Mouse (Mus musculus): ENCODE measurements at regions not wholly inside any gene's neighbourhood (a gene's known extent, or its start where the extent isn't known, plus 50 kb on each side); places are given as distances from the start of the nearest gene placed in this dataset.

DNA sequence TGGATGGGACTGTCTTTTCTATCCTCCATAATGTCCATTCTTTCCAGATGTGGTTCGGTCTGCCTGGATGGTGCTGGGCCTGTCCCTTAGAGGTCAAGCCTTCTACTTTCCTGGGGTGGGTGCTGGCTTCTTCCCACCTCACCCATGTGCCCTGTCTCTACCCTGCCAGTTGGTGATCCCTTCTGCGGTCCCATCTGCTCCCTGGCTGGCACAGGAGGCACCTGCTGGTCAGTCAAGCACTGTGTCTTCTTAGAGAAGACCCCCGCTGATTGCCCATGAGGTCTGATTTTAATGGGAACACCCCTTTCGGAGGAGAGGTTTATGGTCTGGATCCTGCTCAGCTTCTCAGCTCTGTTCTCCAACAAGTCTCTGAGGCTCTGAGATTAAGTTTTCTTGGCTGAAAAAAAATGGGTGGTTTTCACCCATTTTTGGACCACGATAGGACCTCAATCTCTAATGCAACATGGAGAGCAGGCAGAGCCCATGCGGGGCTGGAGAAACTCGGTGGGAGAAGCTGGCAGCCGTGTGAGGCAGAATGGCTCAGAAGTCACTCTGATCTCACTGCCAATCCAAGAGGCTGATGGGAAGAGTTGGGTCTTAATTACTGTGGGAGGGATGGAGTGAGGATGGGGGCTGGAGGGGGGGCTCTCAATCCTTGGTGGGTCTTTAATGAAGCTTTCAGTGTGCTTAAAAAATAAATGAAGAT is 78.5 kb upstream of the Igsf21 start:
- ATAC-seq (ENCODE audit: low FRiP score, low TSS enrichment) (no peak), DNase-seq (ENCODE audit: low spot score) (no peak)
- H3K27ac ChIP-seq (replicated peaks) = no peak overlapping the region
- H3K4me3 ChIP-seq (ENCODE audit: low read depth, low read length) = no peak overlapping the region
- TF ChIP-seq CTCF (IDR thresholded peaks at IDR 0.05; ENCODE audit: low read depth) (no peak), EP300 (optimal IDR thresholded peaks at IDR 0.05) (no peak)
- H3K36me3 ChIP-seq (ENCODE audit: control insufficient read depth, insufficient read depth, low read length) = no peaks in the 10 kb centered on the region
- no peaks in the 10 kb centered on the region for H3K4me1 ChIP-seq (replicated peaks; ENCODE audit: control insufficient read depth, insufficient read depth)
- 84% methylated on average over 8 of the region's 8 CpGs for WGBS
- 0 out of 2 replicates have a peak, but pooled peaks cover 3% of the 10 kb centered on the region for H3K9me3 ChIP-seq (ENCODE audit: control insufficient read depth, low read length)
- H3K4me2 ChIP-seq (replicated peaks; ENCODE audit: low read depth) = no peak overlapping the region
- no peak overlapping the region for H3K9ac ChIP-seq (ENCODE audit: low read length)
- H3K27me3 ChIP-seq (ENCODE audit: control insufficient read depth, insufficient read depth, low read length) = no peaks in the 10 kb centered on the region

- Histone ChIP-seq H3K4me2 (replicated peaks; ENCODE audit: low read depth) (no peak overlapping the region), H3K27ac (replicated peaks) (no peak overlapping the region), H3K4me3 (ENCODE audit: low read depth, low read length) (no peak overlapping the region), H3K27me3 (ENCODE audit: control insufficient read depth, insufficient read depth, low read length) (no peaks in the 10 kb centered on the region), H3K9ac (ENCODE audit: low read length) (no peak overlapping the region), H3K9me3 (ENCODE audit: control insufficient read depth, low read length) (0 out of 2 replicates have a peak, but pooled peaks cover 3% of the 10 kb centered on the region), H3K36me3 (ENCODE audit: control insufficient read depth, insufficient read depth, low read length) (no peaks in the 10 kb centered on the region), H3K4me1 (replicated peaks; ENCODE audit: control insufficient read depth, insufficient read depth) (no peaks in the 10 kb centered on the region)
- no peak for TF ChIP-seq CTCF (IDR thresholded peaks at IDR 0.05; ENCODE audit: low read depth)
- WGBS = 74% methylated on average over 15 of the region's 15 CpGs
- DNase-seq (ENCODE audit: low spot score) = no peak
- no peak for ATAC-seq (ENCODE audit: low FRiP score, low TSS enrichment)
Measured at GRCm38 (mm10) chr4:140320120-140320921, 73.7 kb upstream of the Igsf21 start.

GRCm38 (mm10) chr4:140312635-140313034 is 66.1 kb upstream of the Igsf21 start:
- WGBS = 89% methylated on average over 16 of the region's 16 CpGs
- H3K36me3 ChIP-seq (ENCODE audit: control insufficient read depth, insufficient read depth, low read length) = no peaks in the 10 kb centered on the region
- no peaks in the 10 kb centered on the region for H3K9me3 ChIP-seq (ENCODE audit: control insufficient read depth, low read length)
- H3K4me3 ChIP-seq (ENCODE audit: low read depth, low read length) = no peak overlapping the region
- H3K27me3 ChIP-seq (ENCODE audit: control insufficient read depth, insufficient read depth, low read length) = no peaks in the 10 kb centered on the region
- no peaks in the 10 kb centered on the region for H3K4me1 ChIP-seq (replicated peaks; ENCODE audit: control insufficient read depth, insufficient read depth)
- DNase-seq (ENCODE audit: low spot score) (no peak), ATAC-seq (ENCODE audit: low FRiP score, low TSS enrichment) (no peak)
- TF ChIP-seq CTCF (IDR thresholded peaks at IDR 0.05; ENCODE audit: low read depth) (no peak), EP300 (optimal IDR thresholded peaks at IDR 0.05) (no peak)
- no peak overlapping the region for H3K27ac ChIP-seq (replicated peaks)
- H3K4me2 ChIP-seq (replicated peaks; ENCODE audit: low read depth) = no peak overlapping the region
- no peak overlapping the region for H3K9ac ChIP-seq (ENCODE audit: low read length)

DNA sequence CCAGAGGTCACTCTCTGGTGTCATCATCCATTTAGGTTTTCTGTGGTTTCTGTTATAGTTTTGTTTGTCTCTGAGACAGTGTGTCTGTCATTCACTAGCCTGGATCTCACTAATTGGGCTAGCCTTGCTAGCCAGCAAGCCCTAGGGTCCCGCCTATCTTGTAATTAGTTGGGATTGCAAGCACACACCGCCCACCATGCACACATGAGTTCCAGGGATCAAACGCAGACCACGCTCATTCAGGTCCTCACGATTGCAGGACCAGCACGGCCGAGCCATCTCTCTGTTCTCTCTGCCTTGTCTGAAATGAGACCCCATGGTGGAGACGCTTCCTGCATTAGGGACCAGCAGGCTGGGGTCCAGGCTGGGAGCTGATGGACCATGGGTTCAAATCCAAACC is 60.9 kb upstream of the Igsf21 start:
- TF ChIP-seq CTCF (IDR thresholded peaks at IDR 0.05; ENCODE audit: low read depth) = no peak
- no peak for TF ChIP-seq EP300 (optimal IDR thresholded peaks at IDR 0.05)
- 85% methylated on average over 8 of the region's 8 CpGs for WGBS
- Histone ChIP-seq H3K27ac (replicated peaks) (no peak overlapping the region), H3K9ac (ENCODE audit: low read length) (no peak overlapping the region), H3K4me3 (ENCODE audit: low read depth, low read length) (no peak overlapping the region), H3K4me2 (replicated peaks; ENCODE audit: low read depth) (no peak overlapping the region), H3K36me3 (ENCODE audit: control insufficient read depth, insufficient read depth, low read length) (no peaks in the 10 kb centered on the region), H3K27me3 (ENCODE audit: control insufficient read depth, insufficient read depth, low read length) (no peaks in the 10 kb centered on the region), H3K4me1 (replicated peaks; ENCODE audit: control insufficient read depth, insufficient read depth) (no peaks in the 10 kb centered on the region), H3K9me3 (ENCODE audit: control insufficient read depth, low read length) (no peaks in the 10 kb centered on the region)
- ATAC-seq (ENCODE audit: low FRiP score, low TSS enrichment) = no peak
- no peak for DNase-seq (ENCODE audit: low spot score)

GRCm38 (mm10) chr4:140304960-140305359 is 58.4 kb upstream of the Igsf21 start:
- no peak overlapping the region for H3K27ac ChIP-seq (replicated peaks)
- no peak overlapping the region for H3K4me2 ChIP-seq (replicated peaks; ENCODE audit: low read depth)
- H3K9ac ChIP-seq (ENCODE audit: low read length) = no peak overlapping the region
- 78% methylated on average over 5 of the region's 5 CpGs for WGBS
- ATAC-seq (ENCODE audit: low FRiP score, low TSS enrichment) = no peak
- H3K36me3 ChIP-seq (ENCODE audit: control insufficient read depth, insufficient read depth, low read length) = no peaks in the 10 kb centered on the region
- no peak for DNase-seq (ENCODE audit: low spot score)
- H3K4me3 ChIP-seq (ENCODE audit: low read depth, low read length) = no peak overlapping the region
- no peaks in the 10 kb centered on the region for H3K27me3 ChIP-seq (ENCODE audit: control insufficient read depth, insufficient read depth, low read length)
- no peaks in the 10 kb centered on the region for H3K9me3 ChIP-seq (ENCODE audit: control insufficient read depth, low read length)
- no peaks in the 10 kb centered on the region for H3K4me1 ChIP-seq (replicated peaks; ENCODE audit: control insufficient read depth, insufficient read depth)
- TF ChIP-seq CTCF (IDR thresholded peaks at IDR 0.05; ENCODE audit: low read depth) (no peak), EP300 (optimal IDR thresholded peaks at IDR 0.05) (no peak)

- no peak for DNase-seq (ENCODE audit: low spot score)
- Histone ChIP-seq H3K4me3 (ENCODE audit: low read depth, low read length) (no peak overlapping the region), H3K9me3 (ENCODE audit: control insufficient read depth, low read length) (no peaks in the 10 kb centered on the region), H3K27ac (replicated peaks) (no peak overlapping the region), H3K4me1 (replicated peaks; ENCODE audit: control insufficient read depth, insufficient read depth) (no peaks in the 10 kb centered on the region), H3K36me3 (ENCODE audit: control insufficient read depth, insufficient read depth, low read length) (no peaks in the 10 kb centered on the region), H3K4me2 (replicated peaks; ENCODE audit: low read depth) (no peak overlapping the region), H3K9ac (ENCODE audit: low read length) (no peak overlapping the region), H3K27me3 (ENCODE audit: control insufficient read depth, insufficient read depth, low read length) (no peaks in the 10 kb centered on the region)
- no peak for ATAC-seq (ENCODE audit: low FRiP score, low TSS enrichment)
- TF ChIP-seq CTCF (IDR thresholded peaks at IDR 0.05; ENCODE audit: low read depth) (no peak), EP300 (optimal IDR thresholded peaks at IDR 0.05) (no peak)
- WGBS = 89% methylated on average over 15 of the region's 15 CpGs
Measured at GRCm38 (mm10) chr4:140301661-140302060, 55.1 kb upstream of the Igsf21 start.

Measured in stomach, postnatal 0 days (tissue).